In genomic region chr14:32827994-32828650, GRCm38 (mm10) we compare ENCODE assay signal across 9 mouse cellular contexts. TPM values are rescaled to one million over a fixed set of nuclear protein-coding genes. Genes with fewer than 3 reads are reported as not detected.
DNase-seq lines count a peak whose midpoint lies in the region; ATAC-seq and TF ChIP-seq lines count a peak whose summit lies in the region.
"Had no signal": no experiment of that assay in that cellular context is flagged by ENCODE, and none has a peak within 500 bp of the region (broad histone marks: within the 10 kb centered on the region; RNA-seq: fewer than 3 reads in every experiment).

No protein-coding gene starts in this region.

- DNase-seq in frontal cortex, adult 2 months (ENCODE audit: extremely low spot score in 1 of 2, low spot score in 1 of 2): peak; percentile 11 to 22
- no peak for DNase-seq in frontal cortex, postnatal 10 days (ENCODE audit: low spot score in 2 of 2)
- DNase-seq in heart, postnatal 25 days (ENCODE audit: low spot score): peak; percentile 64
- DNase-seq in lung, adult 2 months: peak; percentile 9
- no peak for DNase-seq in spleen, adult 18-20 months
- no peak for DNase-seq in ovary, postnatal 36 days (ENCODE audit: low spot score)
- no peak for DNase-seq in ovary, postnatal 14 days (ENCODE audit: low spot score)

- H3K36me3 ChIP-seq in embryonic facial prominence, embryonic 13.5 days: no peaks in the 10 kb centered on the region

- H3K27ac ChIP-seq in embryonic facial prominence, embryonic 13.5 days: peak overlapping the region; percentile 52; the same call in 1 of the 2 replicates

- H3K9ac ChIP-seq in embryonic facial prominence, embryonic 13.5 days: no peak overlapping the region

- 48% methylated on average over 6 of the region's 6 CpGs for WGBS in embryonic facial prominence, embryonic 13.5 days
- 34% methylated on average over 6 of the region's 6 CpGs for WGBS in lung, adult 2 months

- no peak overlapping the region for H3K4me2 ChIP-seq in embryonic facial prominence, embryonic 13.5 days

- no peak overlapping the region for H3K4me3 ChIP-seq in embryonic facial prominence, embryonic 13.5 days
- H3K4me3 ChIP-seq in lung, adult 2 months (replicated peaks; ENCODE audit: extremely low read depth, low read depth, low read length): no peak overlapping the region

- TF ChIP-seq CTCF in lung, adult 2 months (IDR thresholded peaks at IDR 0.05; ENCODE audit: insufficient read depth, low read length): no peak

- ATAC-seq in embryonic facial prominence, embryonic 13.5 days (ENCODE audit: insufficient number of reproducible peaks, insufficient read depth, low FRiP score, low TSS enrichment, low read depth): no peak

- peaks cover 42% of the 10 kb centered on the region for H3K4me1 ChIP-seq in embryonic facial prominence, embryonic 13.5 days
- H3K4me1 ChIP-seq in lung, adult 2 months (ENCODE audit: control insufficient read depth, insufficient read depth, low read length): peaks cover 17% of the 10 kb centered on the region

- no peak for TF ChIP-seq POLR2A in lung, adult 2 months (IDR thresholded peaks at IDR 0.05; ENCODE audit: borderline replicate concordance, extremely low read depth, low read depth, low read length)

- no peaks in the 10 kb centered on the region for H3K27me3 ChIP-seq in embryonic facial prominence, embryonic 13.5 days

- intact Hi-C loops in heart, postnatal 25 days (cut with DNase I): no loop called here

- H3K9me3 ChIP-seq in embryonic facial prominence, embryonic 13.5 days: no peaks in the 10 kb centered on the region

RNA-seq across cellular contexts. Expression of gene Fam170b, which starts 5.6 kb away (rescaled TPM):
- not detected in 2 replicates for polyA plus RNA-seq in frontal cortex, adult 2 months (2012; rRNA removed)
- polyA plus RNA-seq in embryonic facial prominence, embryonic 13.5 days (2015; fragmentation: Nextera tagmentation; extraction: Ambion mirVana): 0.15 TPM in 1 of 2 replicates, not detected in the other
- not detected for total RNA-seq in heart, postnatal 25 days (2021)
- polyA plus RNA-seq in lung, adult 2 months (2012; rRNA removed): not detected in 2 replicates
- total RNA-seq: layer of hippocampus, postnatal 36 days had no signal

RNA-seq across cellular contexts. Expression of gene Vstm4, which starts 28.4 kb away (rescaled TPM):
- polyA plus RNA-seq in frontal cortex, adult 2 months (2012; rRNA removed): 6.1 and 7.3 TPM in 2 replicates
- 20.9 and 21.7 TPM in 2 replicates for polyA plus RNA-seq in embryonic facial prominence, embryonic 13.5 days (2015; fragmentation: Nextera tagmentation; extraction: Ambion mirVana)
- 10 to 100 TPM; 10.2 to 12.4 TPM for total RNA-seq in heart, postnatal 25 days (2021)
- 11.2 and 12.1 TPM in 2 replicates for polyA plus RNA-seq in lung, adult 2 months (2012; rRNA removed)

RNA-seq across cellular contexts. Expression of gene Tmem273, which starts 42.4 kb away (rescaled TPM):
- polyA plus RNA-seq in frontal cortex, adult 2 months (2012; rRNA removed): 1.4 TPM in 2 replicates
- 0.47 and 0.63 TPM in 2 replicates for polyA plus RNA-seq in embryonic facial prominence, embryonic 13.5 days (2015; fragmentation: Nextera tagmentation; extraction: Ambion mirVana)
- total RNA-seq in heart, postnatal 25 days (2021): under 1 TPM; 0.45 to 0.91 TPM
- 2.0 and 2.4 TPM in 2 replicates for polyA plus RNA-seq in lung, adult 2 months (2012; rRNA removed)

Comparison
In these comparisons a context has a peak if more than half of its experiments do, and no peak if none do; other contexts are left out.
1. DNase-seq: peak in frontal cortex, adult 2 months (2 of 2), heart, postnatal 25 days (single experiment) and lung, adult 2 months (single experiment); none in frontal cortex, postnatal 10 days (0 of 2), spleen, adult 18-20 months (0 of 2), ovary, postnatal 36 days (single experiment) and ovary, postnatal 14 days (single experiment).